In the genomic region with DNA sequence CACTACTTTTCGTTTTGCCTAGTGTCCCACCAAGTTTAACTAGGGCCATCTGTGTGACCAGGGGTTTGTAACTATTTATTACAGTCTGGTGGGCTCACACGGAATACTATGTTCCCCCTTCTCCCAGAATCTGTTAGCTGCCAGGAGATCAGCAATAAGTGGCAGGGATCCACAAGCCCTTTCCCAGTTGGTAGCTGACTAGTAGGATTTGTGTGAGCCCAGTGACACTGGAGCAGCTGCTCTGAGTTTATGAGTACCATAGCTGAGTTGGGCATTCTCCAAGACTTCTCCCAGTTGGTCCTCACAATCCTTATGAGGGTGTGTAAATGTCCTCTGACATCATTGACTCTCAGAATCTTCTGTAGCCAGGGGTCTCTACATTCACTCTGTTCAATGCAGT, we compare ENCODE assay signal across 24 mouse cellular contexts. TPM values are rescaled to one million over a fixed set of nuclear protein-coding genes. Genes with fewer than 3 reads are reported as not detected.
"Had no signal": no experiment of that assay in that cellular context is flagged by ENCODE, and none has a peak within 500 bp of the region (broad histone marks: within the 10 kb centered on the region; RNA-seq: fewer than 3 reads in every experiment).

No protein-coding gene starts in this region.

- H3K4me2 ChIP-seq: heart, embryonic 12.5 days; hindbrain, embryonic 12.5 days; hindbrain, embryonic 15.5 days; intestine, embryonic 15.5 days; limb, embryonic 12.5 days; liver, embryonic 11.5 days; liver, embryonic 13.5 days; liver, embryonic 15.5 days had no signal

- H3K4me3 ChIP-seq: gastrocnemius, adult 2 months; heart, embryonic 10.5 days; heart, embryonic 12.5 days; hindbrain, embryonic 10.5 days; hindbrain, embryonic 12.5 days; hindbrain, embryonic 15.5 days; intestine, embryonic 15.5 days; limb, embryonic 10.5 days; limb, embryonic 12.5 days; liver, embryonic 13.5 days; liver, embryonic 15.5 days had no signal

- H3K27ac ChIP-seq: gastrocnemius, adult 2 months; heart, embryonic 10.5 days; hindbrain, embryonic 10.5 days; hindbrain, embryonic 12.5 days; hindbrain, embryonic 15.5 days; intestine, embryonic 15.5 days; limb, embryonic 10.5 days; limb, embryonic 12.5 days; liver, embryonic 13.5 days; liver, embryonic 15.5 days had no signal

- ATAC-seq: inflammation-experienced regulatory T-cells, adult 6 months; intestine, embryonic 15.5 days; intestine, postnatal 0 days had no signal

- DNase-seq: gastrocnemius, adult 2 months; gastrocnemius, postnatal 10 days; gastrocnemius, postnatal 25 days; heart, postnatal 10 days; heart, postnatal 4 days; kidney, adult 18-20 months; kidney, adult 8-10 months; kidney, postnatal 10 days; kidney, postnatal 25 days; kidney, postnatal 4 days; liver; liver, embryonic 13.5 days had no signal

- H3K4me1 ChIP-seq: heart, embryonic 12.5 days; intestine, embryonic 15.5 days; limb, embryonic 12.5 days; liver, embryonic 13.5 days; liver, embryonic 15.5 days had no signal

- H3K9ac ChIP-seq: heart, embryonic 12.5 days; hindbrain, embryonic 12.5 days; hindbrain, embryonic 15.5 days; intestine, embryonic 15.5 days; limb, embryonic 12.5 days; liver, embryonic 13.5 days; liver, embryonic 15.5 days had no signal

- H3K27me3 ChIP-seq: hindbrain, embryonic 12.5 days; hindbrain, embryonic 15.5 days; intestine, embryonic 15.5 days; limb, embryonic 12.5 days; liver, embryonic 13.5 days; liver, embryonic 15.5 days had no signal

- H3K9me3 ChIP-seq: heart, embryonic 10.5 days; hindbrain, embryonic 10.5 days; hindbrain, embryonic 15.5 days; intestine, embryonic 15.5 days; limb, embryonic 10.5 days; limb, embryonic 12.5 days; liver, embryonic 13.5 days; liver, embryonic 15.5 days had no signal

- H3K36me3 ChIP-seq: heart, embryonic 10.5 days; heart, embryonic 12.5 days; hindbrain, embryonic 10.5 days; hindbrain, embryonic 15.5 days; intestine, embryonic 15.5 days; limb, embryonic 10.5 days; liver, embryonic 13.5 days; liver, embryonic 15.5 days had no signal

RNA-seq across cellular contexts. Expression of a gene that starts 15.4 kb away (rescaled TPM):
- polyA plus RNA-seq: inflammation-experienced regulatory T-cells, adult 6 months had no signal
